Mouse (Mus musculus) cerebellum, adult 2 months (tissue): Measurements from ENCODE around the gene Usp2.

Experiments
- CTCF ChIP-seq: fragments of 200-500 bp; IDR thresholded peaks from 2 replicates; pipeline ENCODE4 v1.5.1; 2011; ENCODE audit warnings: low read depth, mild to moderate bottlenecking, control low read depth, low read length, moderate library complexity, borderline replicate concordance; ENCODE audit not compliant: insufficient read depth
- POLR2A ChIP-seq: fragments of 200-500 bp; IDR thresholded peaks from 2 replicates; pipeline ENCODE4 v1.6.1; 2011; ENCODE audit warnings: low read length, control low read depth, borderline replicate concordance; ENCODE audit not compliant: insufficient read depth

- peak; percentile 56 for TF ChIP-seq CTCF
- TF ChIP-seq POLR2A, result no peak
These were observed 77.3 kb downstream of the Usp2 start for GRCm38 (mm10) chr9:44144023-44144717.
